Mouse (Mus musculus) gastrocnemius, adult 2 months (tissue): ENCODE measurements around the gene Cd99l2. TPM values are rescaled to one million over a fixed set of nuclear protein-coding genes. Genes with fewer than 3 reads are reported as not detected.
"Not testable (repeated sequence)": the region's sequence is repeated elsewhere in the genome, so short reads cannot be mapped to it uniquely, and the experiment has no call there.

Experiments
- DNase-seq: peaks from one replicate; pipeline ENCODE4 v3.0.0; 2022
- H3K27ac ChIP-seq: fragments of 200-600 bp; 2 replicates; pipeline ENCODE4 v1.8.1; 2022; ENCODE audit warnings: mild to moderate bottlenecking
- H3K4me3 ChIP-seq: fragments of 200-600 bp; 2 replicates; pipeline ENCODE4 v1.8.1; 2022; ENCODE audit warnings: mild to moderate bottlenecking, moderate library complexity
- CTCF ChIP-seq: fragments of 200-600 bp; IDR thresholded peaks from 2 replicates; pipeline ENCODE4 v1.8.1; 2022; ENCODE audit warnings: antibody characterized with exemption, mild to moderate bottlenecking, moderate library complexity
- intact Hi-C: fragments of 180-260 bp; cut with DNase I; formaldehyde crosslinking; loops from one replicate; pipeline ENCODE4 v1.15.1; 2025
- long read RNA-seq, 2 experiments: library from polyadenylated mRNA; stranded (forward); transcript quantifications; one replicate each; pipeline ENCODE4 v2.0.0; 2021
- total RNA-seq, 2 experiments: library from RNA; stranded (reverse); gene quantifications; 2 replicates each; pipeline ENCODE4 v1.2.3; 2021

Gene Cd99l2
- 10 to 100 TPM; 51.4 to 53.5 TPM for total RNA-seq
- long read RNA-seq, experiment 1, transcript Cd99l2-202 (9 exons, 3,327 nt) = minor isoform, 28 of 69 reads
- long read RNA-seq, experiment 1, transcript Cd99l2-201 (10 exons, 3,600 nt) = major isoform, 30 of 69 reads
- long read RNA-seq, experiment 1, partial matches to known transcripts = 9 of 69 reads
- long read RNA-seq, experiment 1, other reads (novel, unspliced or antisense) = 2 of 69 reads
- long read RNA-seq, experiment 2, transcript Cd99l2-201 (10 exons, 3,600 nt) = minor isoform, 20 of 53 reads
- long read RNA-seq, experiment 2, transcript Cd99l2-202 (9 exons, 3,327 nt) = major isoform, 25 of 53 reads
- long read RNA-seq, experiment 2, partial matches to known transcripts = 1 of 53 reads
- long read RNA-seq, experiment 2, other reads (novel, unspliced or antisense) = 7 of 53 reads

- Histone ChIP-seq H3K27ac (peak within 1 kb of the TSS; percentile 93), H3K4me3 (peak within 1 kb of the TSS; percentile 82)
- no peak for TF ChIP-seq CTCF
- intact Hi-C loops = loop anchor here (5.0 kb wide), 1 partner anchor 65 kb away; the partner anchor contains the start of gene Hmgb3
- DNase-seq = peak; percentile 92
Measured at GRCm38 (mm10) chrX:71492634-71493278, at the start of gene Cd99l2. Gene Cd99l2, minus strand, starts transcription at chrX:71492849.

GRCm38 (mm10) chrX:71540821-71541510, 48.3 kb upstream of the Cd99l2 start:
- no peak for DNase-seq
- intact Hi-C loops = no loop called here
- no peak overlapping the region for H3K4me3 ChIP-seq
- no peak for TF ChIP-seq CTCF
- H3K27ac ChIP-seq = no peak overlapping the region

- intact Hi-C loops = no loop called here
- no peak for DNase-seq
- H3K27ac ChIP-seq = no peak overlapping the region
- no peak for TF ChIP-seq CTCF
- H3K4me3 ChIP-seq = no peak overlapping the region
Measured at GRCm38 (mm10) chrX:71537791-71538190, 45.1 kb upstream of the Cd99l2 start.

- TF ChIP-seq CTCF = no peak
- Histone ChIP-seq H3K4me3 (no peak overlapping the region), H3K27ac (no peak overlapping the region)
- DNase-seq = no peak
- intact Hi-C loops = no loop called here
Measured at GRCm38 (mm10) chrX:71534102-71534501, 41.5 kb upstream of the Cd99l2 start.

- Histone ChIP-seq H3K27ac (no peak overlapping the region), H3K4me3 (no peak overlapping the region)
- no peak for TF ChIP-seq CTCF
- no peak for DNase-seq
- intact Hi-C loops = no loop called here
Measured at GRCm38 (mm10) chrX:71532635-71533034, 40.0 kb upstream of the Cd99l2 start.

GRCm38 (mm10) chrX:71528646-71529045, 36.0 kb upstream of the Cd99l2 start:
- TF ChIP-seq CTCF = no peak
- no peak overlapping the region for H3K27ac ChIP-seq
- H3K4me3 ChIP-seq = no peak overlapping the region
- no peak for DNase-seq
- intact Hi-C loops = no loop called here

GRCm38 (mm10) chrX:71528150-71528549, 35.5 kb upstream of the Cd99l2 start:
- H3K27ac ChIP-seq = no peak overlapping the region
- intact Hi-C loops = no loop called here
- no peak overlapping the region for H3K4me3 ChIP-seq
- DNase-seq = no peak
- TF ChIP-seq CTCF = no peak

DNA sequence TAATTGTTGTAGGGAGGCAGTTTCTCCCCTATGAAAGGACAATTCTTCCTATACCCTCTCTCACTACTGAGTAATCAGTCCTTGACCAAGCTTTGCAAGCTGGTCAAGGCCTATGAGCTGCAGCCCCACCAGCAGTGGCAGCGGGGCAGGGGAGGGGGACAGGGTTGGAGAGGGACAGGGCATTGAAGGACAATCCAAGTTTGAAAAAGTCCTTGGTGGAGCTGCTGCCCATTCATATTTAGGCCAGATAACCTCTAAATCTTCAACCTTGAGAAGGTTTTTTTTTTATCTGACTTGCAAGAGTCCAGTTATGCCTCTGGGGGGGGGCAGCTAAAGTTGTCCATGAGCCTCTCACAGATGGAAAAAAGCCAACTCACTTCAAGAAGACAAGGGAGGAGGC, 34.8 kb upstream of the Cd99l2 start:
- no peak for TF ChIP-seq CTCF
- DNase-seq = no peak
- intact Hi-C loops = no loop called here
- no peak overlapping the region for H3K4me3 ChIP-seq
- no peak overlapping the region for H3K27ac ChIP-seq

DNA sequence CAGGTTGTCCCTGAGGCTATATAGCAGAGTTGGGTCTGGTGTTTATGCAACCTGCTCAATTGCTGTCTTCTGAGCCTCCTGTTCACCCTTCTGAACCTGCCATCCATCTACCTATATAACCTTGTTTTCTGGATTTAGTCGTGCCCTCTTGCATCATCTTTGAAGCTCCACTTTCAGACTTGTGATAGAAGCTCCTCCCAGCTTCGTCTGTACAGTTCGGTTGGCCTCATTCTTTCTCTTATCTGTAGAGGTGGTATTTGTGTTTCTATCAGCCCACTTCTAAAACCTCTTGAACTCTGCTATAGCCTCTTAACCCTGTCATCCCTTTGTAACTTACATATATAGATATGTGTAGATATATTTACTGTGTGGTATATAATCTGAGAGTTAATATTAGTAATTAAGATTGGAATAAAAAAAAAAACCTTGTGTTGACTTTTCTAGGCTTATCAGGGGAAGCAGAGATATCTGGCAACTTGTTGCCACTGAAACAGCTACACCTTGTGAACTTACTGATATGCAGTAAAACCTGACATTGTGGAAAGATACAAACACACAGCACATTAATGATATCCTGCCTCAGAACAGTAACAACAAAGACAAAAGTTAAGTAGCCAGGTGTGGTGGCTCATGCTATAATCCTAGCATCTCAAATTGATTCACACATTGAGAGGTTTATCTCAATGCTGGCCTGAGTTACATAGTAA, 33.1 kb upstream of the Cd99l2 start:
- no peak for DNase-seq
- no peak overlapping the region for H3K27ac ChIP-seq
- no peak for TF ChIP-seq CTCF
- no peak overlapping the region for H3K4me3 ChIP-seq
- intact Hi-C loops = no loop called here

- Histone ChIP-seq H3K27ac (no peak overlapping the region), H3K4me3 (no peak overlapping the region)
- intact Hi-C loops = no loop called here
- TF ChIP-seq CTCF = no peak
- DNase-seq = no peak
Measured at GRCm38 (mm10) chrX:71524310-71524709, 31.7 kb upstream of the Cd99l2 start.

- DNase-seq = no peak
- intact Hi-C loops = no loop called here
- H3K27ac ChIP-seq = no peak overlapping the region
- TF ChIP-seq CTCF = no peak
- no peak overlapping the region for H3K4me3 ChIP-seq
Measured at GRCm38 (mm10) chrX:71522889-71523288, 30.2 kb upstream of the Cd99l2 start.

DNA sequence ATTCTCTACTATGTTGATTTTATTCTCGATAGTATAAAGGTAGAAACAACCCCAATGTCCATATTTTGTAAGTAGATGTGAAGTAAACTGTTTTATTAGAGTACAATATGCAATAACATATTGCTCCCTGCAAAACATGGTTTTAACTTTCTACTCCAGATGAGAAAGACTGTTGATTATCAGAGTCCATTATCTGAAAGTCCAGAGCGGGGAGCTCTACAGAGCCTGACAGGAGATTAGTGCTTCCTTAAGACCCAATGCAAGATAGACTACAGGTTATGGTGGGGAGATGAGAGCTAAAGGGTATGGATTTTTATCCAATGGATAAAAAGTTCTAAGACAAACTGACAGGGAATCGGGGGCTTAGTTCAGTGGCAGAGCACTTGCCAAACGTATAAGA, 26.6 kb upstream of the Cd99l2 start:
- no peak overlapping the region for H3K4me3 ChIP-seq
- no peak for DNase-seq
- intact Hi-C loops = no loop called here
- H3K27ac ChIP-seq = no peak overlapping the region
- TF ChIP-seq CTCF = no peak

DNA sequence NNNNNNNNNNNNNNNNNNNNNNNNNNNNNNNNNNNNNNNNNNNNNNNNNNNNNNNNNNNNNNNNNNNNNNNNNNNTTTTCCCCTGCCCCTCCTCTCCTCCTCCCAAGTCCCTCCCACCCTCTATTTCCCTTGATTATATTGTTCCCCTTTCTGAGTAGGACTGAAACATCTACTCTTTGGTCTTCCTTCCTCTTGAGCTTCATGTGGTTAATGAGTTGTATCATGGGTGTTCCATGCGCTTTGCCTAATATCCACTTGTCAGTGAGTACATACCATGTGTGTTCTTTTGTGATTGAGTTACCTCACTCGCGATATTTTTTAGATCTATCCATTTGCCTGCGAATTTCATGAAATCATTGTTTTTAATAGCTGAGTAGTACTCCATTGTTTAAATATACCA, 13.9 kb upstream of the Cd99l2 start:
- H3K4me3 ChIP-seq, intact Hi-C loops, H3K27ac ChIP-seq, DNase-seq: not testable (repeated sequence)
